9 mouse cellular contexts compared by ENCODE assay signal in genomic region chr9:114585017-114585345, GRCm38 (mm10). TPM values are rescaled to one million over a fixed set of nuclear protein-coding genes. Genes with fewer than 3 reads are reported as not detected.
A peak's percentile ranks its signal among the peaks of the same experiment; 100 is the strongest.
DNase-seq lines count a peak whose midpoint lies in the region; ATAC-seq and TF ChIP-seq lines count a peak whose summit lies in the region.
"Had no signal": no experiment of that assay in that cellular context is flagged by ENCODE, and none has a peak within 500 bp of the region (broad histone marks: within the 10 kb centered on the region; RNA-seq: fewer than 3 reads in every experiment).

No protein-coding gene starts in this region.

- H3K36me3 ChIP-seq in liver, embryonic 15.5 days (replicated peaks), result peaks cover 35% of the 10 kb centered on the region
- H3K36me3 ChIP-seq in liver, embryonic 11.5 days (ENCODE audit: control insufficient read depth, insufficient read depth, low read length), result peaks cover 12% of the 10 kb centered on the region; the same call in 1 of the 2 replicates
- peaks cover 10% of the 10 kb centered on the region for H3K36me3 ChIP-seq in hindbrain, postnatal 0 days (ENCODE audit: insufficient read depth, low read length)
- H3K36me3 ChIP-seq in small intestine, adult 2 months (ENCODE audit: control insufficient read depth, insufficient read depth, low read length), result peaks cover 9% of the 10 kb centered on the region

- H3K9ac ChIP-seq in liver, embryonic 15.5 days, result no peak overlapping the region
- H3K9ac ChIP-seq in liver, embryonic 11.5 days (ENCODE audit: low read depth, low read length), result no peak overlapping the region
- no peak overlapping the region for H3K9ac ChIP-seq in hindbrain, postnatal 0 days (replicated peaks; ENCODE audit: low read length)

- peak overlapping the region; percentile 55 for H3K27ac ChIP-seq in liver, embryonic 15.5 days (replicated peaks)
- no peak overlapping the region; the same call in 1 of the 2 replicates for H3K27ac ChIP-seq in liver, embryonic 11.5 days (ENCODE audit: low read depth, low read length)
- H3K27ac ChIP-seq in hindbrain, postnatal 0 days, result no peak overlapping the region
- H3K27ac ChIP-seq in small intestine, adult 2 months (ENCODE audit: insufficient read depth, low read depth, low read length), result no peak overlapping the region

- TF ChIP-seq CTCF in hindbrain, postnatal 0 days (IDR thresholded peaks at IDR 0.05; ENCODE audit: low read depth), result peak; percentile 36; the same call in 1 of the 2 replicates
- TF ChIP-seq CTCF in small intestine, adult 2 months (IDR thresholded peaks at IDR 0.05; ENCODE audit: extremely low read depth, insufficient read length, insufficient replicate concordance, low read depth, low read length), result peak; percentile 40; the same call in 1 of the 2 replicates

- no peak for ATAC-seq in CD4-positive, CD25-positive, alpha-beta regulatory T cell, adult 4 months
- ATAC-seq in liver, embryonic 15.5 days (ENCODE audit: insufficient read depth), result peak; percentile 41
- ATAC-seq in liver, embryonic 11.5 days (replicated peaks; ENCODE audit: low FRiP score), result no peak
- no peak for ATAC-seq in hindbrain, postnatal 0 days

- H3K4me3 ChIP-seq in liver, embryonic 15.5 days (replicated peaks), result no peak overlapping the region
- H3K4me3 ChIP-seq in liver, embryonic 11.5 days (ENCODE audit: low read depth, low read length), result no peak overlapping the region
- H3K4me3 ChIP-seq in hindbrain, postnatal 0 days (ENCODE audit: low read length), result no peak overlapping the region
- H3K4me3 ChIP-seq in small intestine, adult 2 months (ENCODE audit: low read depth, low read length), result no peak overlapping the region

- peak; percentile 29 for DNase-seq in CD4-positive, CD25-positive, alpha-beta regulatory T cell, adult 2 months (ENCODE audit: low read depth, low spot score)
- DNase-seq in liver, embryonic 11.5 days (ENCODE audit: low spot score), result no peak
- DNase-seq in hindbrain, postnatal 0 days (ENCODE audit: low spot score), result peak; percentile 12
- no peak for DNase-seq in layer of hippocampus, adult 11-12 months (ENCODE audit: low spot score)
- DNase-seq in gastrocnemius, postnatal 10 days, result no peak
- DNase-seq: heart, postnatal 36 days had no signal

- WGBS in liver, embryonic 15.5 days (ENCODE audit: insufficient replicate concordance), result 58% methylated on average over 5 of the region's 5 CpGs
- 51% methylated on average over 5 of the region's 5 CpGs for WGBS in liver, embryonic 11.5 days
- WGBS in hindbrain, postnatal 0 days, result 49% methylated on average over 5 of the region's 5 CpGs
- 60% methylated on average over 5 of the region's 5 CpGs for WGBS in small intestine, adult 2 months

- no peak for TF ChIP-seq POLR2A in small intestine, adult 2 months (IDR thresholded peaks at IDR 0.05; ENCODE audit: low read depth, low read length)

- H3K27me3 ChIP-seq in liver, embryonic 15.5 days, result no peaks in the 10 kb centered on the region
- no peaks in the 10 kb centered on the region for H3K27me3 ChIP-seq in liver, embryonic 11.5 days (replicated peaks; ENCODE audit: control insufficient read depth, insufficient read depth, low read length)
- H3K27me3 ChIP-seq in hindbrain, postnatal 0 days (ENCODE audit: insufficient read depth, low read length), result no peaks in the 10 kb centered on the region
- no peaks in the 10 kb centered on the region for H3K27me3 ChIP-seq in small intestine, adult 2 months (ENCODE audit: control insufficient read depth, insufficient read depth, low read length)

- H3K4me1 ChIP-seq in liver, embryonic 15.5 days (replicated peaks), result peaks cover 15% of the 10 kb centered on the region
- peaks cover 3% of the 10 kb centered on the region; the same call in 1 of the 2 replicates for H3K4me1 ChIP-seq in liver, embryonic 11.5 days (replicated peaks; ENCODE audit: control insufficient read depth, insufficient read depth, low read length)
- H3K4me1 ChIP-seq in hindbrain, postnatal 0 days (ENCODE audit: insufficient read depth, low read length), result no peaks in the 10 kb centered on the region
- no peaks in the 10 kb centered on the region for H3K4me1 ChIP-seq in small intestine, adult 2 months (ENCODE audit: control insufficient read depth, insufficient read depth, insufficient read length, low read length)

- H3K9me3 ChIP-seq in liver, embryonic 15.5 days (replicated peaks), result no peaks in the 10 kb centered on the region
- no peaks in the 10 kb centered on the region for H3K9me3 ChIP-seq in liver, embryonic 11.5 days (ENCODE audit: control insufficient read depth, low read length)
- H3K9me3 ChIP-seq in hindbrain, postnatal 0 days (ENCODE audit: low read length), result no peaks in the 10 kb centered on the region

- H3K4me2 ChIP-seq in liver, embryonic 15.5 days, result peak overlapping the region; percentile 71
- H3K4me2 ChIP-seq in liver, embryonic 11.5 days, result no peak overlapping the region
- H3K4me2 ChIP-seq in hindbrain, postnatal 0 days (ENCODE audit: low read depth, low read length), result no peak overlapping the region; the same call in 1 of the 2 replicates

RNA-seq across cellular contexts. Expression of gene Trim71, which starts 20.8 kb away (rescaled TPM):
- not detected for polyA plus RNA-seq in CD4-positive, CD25-positive, alpha-beta regulatory T cell, adult 4 months (2017; shearing (Covaris generic))
- polyA plus RNA-seq in liver, embryonic 15.5 days (2015; fragmentation: Nextera tagmentation; extraction: Ambion mirVana), result 0.86 TPM in 2 replicates
- polyA plus RNA-seq in liver, embryonic 11.5 days (2014; fragmentation: Nextera tagmentation; extraction: Ambion mirVana), result 2.6 and 3.1 TPM in 2 replicates
- total RNA-seq in hindbrain, postnatal 0 days (2014; rRNA removed), result 0.10 and 0.25 TPM in 2 replicates
- 0.20 and 0.24 TPM in 2 replicates for polyA plus RNA-seq in hindbrain, postnatal 0 days (2015; fragmentation: Nextera tagmentation; extraction: Ambion mirVana)
- not detected in 2 replicates for polyA plus RNA-seq in small intestine, adult 2 months (2012; rRNA removed)
- under 1 TPM in 1 of 2 experiments, not detected in 1; 0.02 TPM for total RNA-seq in gastrocnemius, postnatal 10 days (2021)
- total RNA-seq: heart, postnatal 36 days had no signal

RNA-seq across cellular contexts. Expression of gene Cnot10, which starts 55.0 kb away (rescaled TPM):
- polyA plus RNA-seq in CD4-positive, CD25-positive, alpha-beta regulatory T cell, adult 4 months (2017; shearing (Covaris generic)), result 10 to 100 TPM; 23.9 to 24.1 TPM
- 22.8 and 24.9 TPM in 2 replicates for polyA plus RNA-seq in liver, embryonic 15.5 days (2015; fragmentation: Nextera tagmentation; extraction: Ambion mirVana)
- 52.8 and 57.7 TPM in 2 replicates for polyA plus RNA-seq in liver, embryonic 11.5 days (2014; fragmentation: Nextera tagmentation; extraction: Ambion mirVana)
- 29.6 and 34.2 TPM in 2 replicates for total RNA-seq in hindbrain, postnatal 0 days (2014; rRNA removed)
- 45.3 and 48.0 TPM in 2 replicates for polyA plus RNA-seq in hindbrain, postnatal 0 days (2015; fragmentation: Nextera tagmentation; extraction: Ambion mirVana)
- polyA plus RNA-seq in small intestine, adult 2 months (2012; rRNA removed), result 7.8 and 17.0 TPM in 2 replicates
- total RNA-seq in gastrocnemius, postnatal 10 days (2021), result 10 to 100 TPM; 18.8 to 22.9 TPM

Comparison
In these comparisons a context has a peak if more than half of its experiments do, and no peak if none do; other contexts are left out.
1. DNase-seq: peak in CD4-positive, CD25-positive, alpha-beta regulatory T cell, adult 2 months (single experiment) and hindbrain, postnatal 0 days (single experiment); none in liver, embryonic 11.5 days (single experiment), layer of hippocampus, adult 11-12 months (single experiment) and gastrocnemius, postnatal 10 days (single experiment).